Mouse (Mus musculus) spleen, embryonic (tissue): ENCODE results near the gene Gna14.

Experiments used
- CTCF ChIA-PET: fragments of 350-600 bp; sonication (Branson Sonifier 250); formaldehyde crosslinking; loops from one replicate; lab custom pipeline; 2022; lab: Charles Lee

The Gna14 gene

DNA sequence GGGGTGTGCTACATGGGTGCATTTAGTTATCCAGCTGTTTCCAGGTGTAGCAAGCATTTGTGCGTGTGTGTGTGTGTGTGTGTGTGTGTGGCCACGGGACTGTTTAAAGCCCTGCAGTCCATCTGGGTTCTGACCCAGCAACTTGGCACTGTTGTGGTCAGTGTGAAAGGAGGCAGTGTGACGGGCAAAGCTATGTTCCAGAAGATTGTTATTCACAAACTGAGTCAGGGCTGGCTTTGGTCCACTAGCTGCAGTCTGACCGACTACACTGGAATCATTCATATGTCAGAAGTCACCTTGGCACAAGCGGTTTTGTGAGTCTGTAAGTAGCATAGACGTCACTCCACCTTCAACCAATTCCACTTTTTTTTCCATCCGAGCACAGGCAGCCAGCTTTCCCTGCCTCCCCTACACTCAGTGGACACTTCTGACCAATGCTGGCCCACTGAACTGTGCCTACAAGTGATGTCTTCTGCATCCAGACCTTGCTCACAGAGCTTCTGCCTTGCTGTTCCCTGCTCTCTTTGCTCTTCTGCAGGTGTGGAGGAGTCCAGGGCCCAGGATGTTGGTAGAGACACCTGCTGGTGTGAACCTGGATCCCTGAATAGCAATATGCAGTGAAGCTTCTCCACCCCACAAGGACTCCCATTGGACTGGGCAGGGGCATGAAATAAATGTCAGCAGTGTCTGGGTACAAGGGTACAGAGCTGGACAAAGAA, 157.9 kb downstream of the Gna14 start:
- CTCF ChIA-PET = no interaction called here

DNA sequence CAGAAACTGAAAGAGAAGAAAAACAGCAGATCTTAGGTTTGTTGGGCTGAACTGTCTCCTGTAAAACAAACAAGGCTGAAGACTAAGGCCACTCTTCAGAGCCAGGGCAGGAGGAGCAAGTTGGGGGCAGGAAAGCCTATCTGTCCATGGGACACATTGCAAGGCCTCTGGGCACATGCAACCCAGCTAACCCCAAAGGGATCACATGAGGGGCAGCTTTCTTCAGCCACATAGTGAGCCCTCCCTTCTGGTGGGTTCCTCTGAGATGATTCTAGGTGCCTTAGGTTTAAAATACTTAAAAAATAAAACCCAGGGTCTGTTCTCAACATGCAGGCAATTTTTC, 158.4 kb downstream of the Gna14 start:
- CTCF ChIA-PET = no interaction called here

DNA sequence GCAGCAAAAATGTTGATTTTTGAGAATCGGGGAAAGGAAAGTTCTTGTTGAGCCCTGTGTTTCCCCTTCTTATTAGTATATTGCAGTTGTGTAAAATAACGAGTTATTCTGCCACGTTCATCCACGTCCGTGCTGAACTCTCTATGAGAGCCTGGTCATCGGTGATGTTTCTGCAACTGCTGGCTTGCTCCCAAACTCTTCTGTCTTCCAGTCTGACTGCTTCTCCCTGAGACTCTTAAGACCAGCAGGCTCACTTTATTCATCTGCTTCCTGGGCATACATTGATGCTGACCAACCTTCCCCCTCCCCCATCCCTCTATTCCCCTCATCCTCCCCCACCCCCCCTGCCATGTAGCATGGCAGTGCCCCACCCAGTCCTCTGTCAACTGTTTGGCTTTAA, 161.7 kb downstream of the Gna14 start:
- CTCF ChIA-PET = no interaction called here

DNA sequence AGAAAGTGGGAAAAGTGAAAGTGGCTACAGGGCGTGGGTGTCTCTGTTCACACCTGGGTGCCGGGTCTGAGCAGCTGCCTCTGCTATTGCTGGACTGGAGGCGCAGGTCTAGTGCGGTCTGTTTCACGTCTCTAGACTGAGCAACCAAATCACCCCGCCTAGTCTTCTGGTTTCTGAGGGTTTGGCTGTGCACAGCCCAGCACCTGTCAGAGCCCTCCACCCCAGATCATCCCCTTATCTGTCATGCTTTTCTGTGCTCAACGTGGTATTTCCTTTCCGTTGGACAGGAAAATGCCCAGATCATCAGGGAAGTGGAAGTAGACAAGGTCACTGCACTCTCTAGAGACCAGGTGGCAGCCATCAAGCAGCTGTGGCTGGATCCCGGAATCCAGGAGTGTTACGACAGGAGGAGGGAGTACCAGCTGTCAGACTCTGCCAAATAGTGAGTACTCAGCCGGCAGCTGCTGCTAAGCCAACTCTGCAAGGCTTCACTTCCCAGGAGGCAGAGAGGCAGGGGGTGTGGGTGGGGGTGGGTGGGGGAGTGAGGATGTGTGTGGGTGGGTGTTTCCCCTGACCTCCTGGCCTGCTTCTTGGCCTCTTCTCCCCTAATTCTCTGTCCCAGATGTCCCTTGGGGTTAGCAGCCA, 163.2 kb downstream of the Gna14 start:
- CTCF ChIA-PET = interaction anchor here (0.6 to 0.8 kb wide), 3 partner anchors 20 to 569 kb away, joined by 3 to 9 read pairs (median 4); no protein-coding TSS in a partner anchor

DNA sequence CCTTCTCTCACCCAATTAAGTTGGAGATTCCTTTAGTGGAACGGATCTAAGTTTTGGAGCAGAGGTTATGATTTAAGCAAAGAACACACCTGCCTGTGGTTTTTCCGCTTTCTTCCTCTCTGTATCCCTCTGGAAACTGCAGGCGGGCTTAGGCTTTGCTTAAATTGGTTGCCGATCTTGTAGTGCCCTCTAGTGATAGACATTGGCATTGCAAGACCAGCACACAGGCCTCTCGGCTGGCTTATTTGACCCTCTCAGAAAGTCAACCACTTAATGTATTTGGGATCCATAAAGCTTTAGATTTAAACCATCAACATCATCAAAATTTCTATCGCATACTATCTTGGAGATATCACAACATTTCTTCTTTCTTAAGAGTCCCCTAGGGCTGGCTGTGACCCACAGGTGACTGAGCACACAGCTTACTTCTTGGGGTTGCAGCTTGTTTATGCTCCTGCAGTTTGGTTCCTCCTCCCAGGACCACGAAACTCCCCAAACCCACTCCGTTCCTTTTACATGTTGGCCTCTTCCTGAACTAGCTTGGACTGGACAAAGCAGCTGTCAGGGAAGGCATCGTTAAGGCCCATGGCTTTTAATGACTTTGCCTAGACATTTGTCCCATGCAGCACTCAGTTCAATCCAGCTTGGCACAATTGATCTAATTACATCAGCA, 163.9 kb downstream of the Gna14 start:
- CTCF ChIA-PET = interaction anchor here (0.6 to 0.8 kb wide), 3 partner anchors 20 to 570 kb away, joined by 3 to 9 read pairs (median 4); no protein-coding TSS in a partner anchor

DNA sequence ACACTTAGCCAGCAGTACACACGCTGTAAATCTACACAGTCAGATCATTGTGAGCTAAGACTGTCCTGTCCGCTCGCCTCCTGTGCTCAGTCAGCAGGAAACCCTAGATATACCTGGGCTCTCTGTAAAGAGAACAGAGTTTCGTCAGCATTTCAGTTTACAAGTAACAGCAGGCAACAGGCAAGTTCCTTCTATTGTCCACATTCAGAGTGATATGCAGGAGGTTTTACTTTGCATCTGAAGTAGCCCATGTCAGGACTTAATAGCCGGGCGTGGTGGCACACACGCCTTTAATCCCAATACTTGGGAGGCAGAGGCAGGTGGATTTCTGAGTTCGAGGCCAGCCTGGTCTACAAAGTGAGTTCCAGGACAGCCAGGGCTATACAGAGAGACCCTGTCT, 166.5 kb downstream of the Gna14 start:
- CTCF ChIA-PET = no interaction called here

DNA sequence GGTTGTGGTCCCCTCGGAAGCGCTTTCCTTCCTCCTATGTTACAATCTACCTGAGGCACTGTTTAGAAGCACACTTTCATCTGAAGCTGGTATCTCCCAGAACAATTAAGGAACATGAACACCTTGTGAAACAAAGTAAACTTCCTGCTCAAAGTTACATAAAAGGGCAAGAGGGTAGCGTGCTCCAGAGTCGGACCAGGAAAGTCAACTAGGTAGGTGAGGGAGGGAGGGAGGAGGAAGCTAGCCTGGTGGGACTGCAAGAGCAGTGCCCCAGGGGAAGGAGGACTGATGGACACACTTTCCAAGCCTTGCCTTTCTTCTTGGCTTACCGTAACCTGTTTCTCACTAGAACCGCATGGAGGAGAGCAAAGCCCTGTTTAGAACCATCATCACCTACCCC, 172.1 kb downstream of the Gna14 start:
- CTCF ChIA-PET = no interaction called here

DNA sequence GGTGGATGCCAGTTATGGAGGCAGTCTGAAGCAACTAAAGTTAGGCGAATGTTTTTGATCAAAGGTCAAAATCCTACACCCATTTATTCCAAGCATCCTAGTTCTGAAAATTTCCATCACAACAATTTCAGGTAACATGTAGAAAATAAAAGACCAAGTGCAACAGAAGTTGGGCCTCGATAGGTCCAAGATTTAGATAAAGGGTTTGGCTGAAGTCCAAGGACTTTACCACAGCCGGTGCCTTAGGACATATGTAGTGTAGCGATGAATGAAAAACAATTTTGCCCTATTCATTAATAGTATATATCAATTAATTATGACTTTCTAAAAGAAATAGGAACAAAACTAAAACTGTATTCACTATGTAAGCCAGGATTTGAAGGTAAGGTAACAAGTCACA, 187.6 kb downstream of the Gna14 start:
- CTCF ChIA-PET = no interaction called here

DNA sequence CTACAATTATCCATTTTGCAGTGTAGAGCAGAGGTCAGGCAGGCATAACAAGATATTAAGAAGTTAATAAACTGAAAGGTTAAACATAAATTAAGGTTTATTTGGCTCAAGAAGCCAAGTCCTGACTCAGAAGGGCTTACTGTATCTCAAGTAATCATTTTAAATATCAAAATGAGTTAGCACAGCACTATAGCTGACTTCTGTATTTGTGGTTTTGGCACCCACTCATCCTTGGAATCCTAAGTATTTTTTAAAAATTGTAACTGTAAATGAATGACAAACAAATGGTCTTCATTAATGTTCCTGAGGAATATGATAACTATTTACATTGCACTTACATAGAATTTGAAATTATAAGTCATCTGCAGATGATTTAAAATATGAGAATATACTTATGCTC, 189.4 kb downstream of the Gna14 start:
- CTCF ChIA-PET = no interaction called here

DNA sequence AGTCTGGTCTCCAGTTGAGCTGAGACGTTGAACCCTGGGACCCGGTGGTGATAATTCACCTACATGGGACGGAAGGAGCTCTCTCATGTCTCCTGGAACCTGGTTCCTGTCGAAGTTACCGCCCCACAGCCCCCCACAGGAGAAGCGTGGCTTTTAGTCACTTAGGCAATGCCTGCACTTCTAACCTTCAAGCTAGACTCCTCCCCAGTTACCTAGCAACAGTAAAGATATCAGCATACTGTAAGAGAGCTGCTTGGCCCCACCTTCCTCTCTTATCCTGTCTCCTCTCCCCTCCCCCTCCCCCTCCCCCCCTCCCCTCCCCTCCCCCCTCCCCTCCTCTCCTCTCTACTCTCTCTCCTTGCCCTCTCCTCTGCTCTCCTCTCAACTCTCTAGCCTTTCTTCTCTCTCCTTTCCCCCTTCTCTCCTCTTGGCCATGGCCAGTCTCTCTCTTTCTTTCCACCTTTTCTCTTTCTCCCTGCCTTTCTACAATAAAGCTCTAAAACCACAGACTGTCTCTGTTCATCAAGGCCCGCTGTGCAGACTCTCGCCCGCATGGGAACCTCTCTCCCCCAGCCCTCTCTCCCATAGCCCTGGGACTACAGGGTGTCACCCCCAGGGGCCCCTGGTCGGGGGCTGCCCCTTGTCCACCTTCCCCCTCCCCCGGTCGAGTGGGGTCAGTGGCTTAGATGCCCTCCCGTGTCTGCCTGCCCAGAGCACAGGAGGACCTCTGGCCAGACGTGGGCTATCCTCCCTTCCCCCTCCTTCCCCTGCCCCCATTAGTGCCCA, 190.2 kb downstream of the Gna14 start:
- CTCF ChIA-PET = no interaction called here
